Mouse (Mus musculus) testis, postnatal 10 days (tissue): Measurements from ENCODE around the gene Pnma1.

Experiments used
- DNase-seq: peaks from one replicate; pipeline ENCODE4 v3.0.0; 2021; ENCODE audit warnings: low spot score

The Pnma1 gene

GRCm38 (mm10) chr12:84101493-84101845 lies 46.8 kb downstream of the Pnma1 start:
- DNase-seq: no peak

- DNase-seq: peak; percentile 65
Measured at GRCm38 (mm10) chr12:84100604-84101492, 47.4 kb downstream of the Pnma1 start, which contains the start of gene Acot6. Acot6 (plus strand) TSS chr12:84100654.

DNA sequence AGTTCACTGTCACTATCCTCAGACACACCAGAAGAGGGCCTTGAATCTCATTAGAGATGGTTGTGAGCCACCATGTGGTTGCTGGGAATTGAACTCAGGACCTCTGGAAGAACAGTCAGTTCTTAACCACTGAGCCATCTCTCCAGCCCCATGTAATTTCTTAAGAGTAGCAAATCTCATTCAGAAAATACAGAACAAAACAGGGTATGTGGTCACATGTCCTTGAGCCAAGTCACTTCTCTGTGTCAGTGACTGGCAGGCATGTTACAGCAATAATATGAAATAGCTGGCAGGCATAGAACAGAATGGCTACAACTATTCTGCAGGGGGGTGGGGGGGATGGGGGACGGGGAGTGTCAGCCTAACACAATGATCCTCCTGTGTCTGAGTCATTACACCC lies 48.2 kb downstream of the Pnma1 start:
- DNase-seq: no peak

DNA sequence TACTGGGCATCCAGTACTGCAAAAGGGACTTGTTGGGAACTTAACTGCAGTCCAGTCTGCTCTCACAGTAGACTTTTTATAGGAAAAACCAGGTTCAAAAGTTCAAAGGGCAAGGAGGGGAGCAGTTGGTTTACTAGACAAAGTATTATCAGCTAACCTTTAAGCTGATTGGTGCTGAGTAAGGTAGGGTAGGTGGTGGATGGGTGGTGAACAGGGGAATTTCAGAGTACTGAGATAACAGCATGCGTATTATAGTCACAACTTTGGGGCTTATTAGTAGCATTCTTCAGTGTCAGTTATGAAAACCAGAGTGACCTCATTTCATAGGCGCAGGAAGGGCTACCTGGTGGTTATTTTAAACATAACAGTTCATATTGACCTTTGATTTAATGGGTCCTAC lies 48.7 kb downstream of the Pnma1 start:
- DNase-seq: no peak
